Mouse (Mus musculus): Measurements from ENCODE around the gene Vegfa.

GRCm38 (mm10) chr17:45986374-45986773 lies 45.8 kb downstream of the Vegfa start:
- TF ChIP-seq CTCF (IDR thresholded peaks at IDR 0.05; ENCODE audit: control insufficient read depth, insufficient read depth, insufficient read length) (no peak), CEBPB (IDR thresholded peaks at IDR 0.05; ENCODE audit: low read depth) (no peak)
